Mouse (Mus musculus): ENCODE results near the gene Mboat1. TPM values are rescaled to one million over a fixed set of nuclear protein-coding genes. Genes with fewer than 3 reads are reported as not detected.

Mboat1 gene
- polyA plus RNA-seq, 2 experiments, result 5.7 to 13.3 TPM

- Histone ChIP-seq H3K27me3 (ENCODE audit: control insufficient read depth, insufficient read depth, low read length) (no peaks in the 10 kb centered on the region), H3K27ac (replicated peaks; ENCODE audit: low read depth, low read length) (no peak overlapping the region), H3K36me3 (ENCODE audit: control insufficient read depth, insufficient read depth, low read length) (no peaks in the 10 kb centered on the region), H3K4me2 (replicated peaks; ENCODE audit: low read depth, low read length, severe bottlenecking) (no peak overlapping the region), H3K4me3 (replicated peaks; ENCODE audit: low read length) (no peak overlapping the region), H3K4me1 (ENCODE audit: control insufficient read depth, insufficient read depth, low read length) (peaks cover 4% of the 10 kb centered on the region; the same call in 1 of the 2 replicates), H3K9ac (ENCODE audit: low read depth, low read length, severe bottlenecking) (no peak overlapping the region), H3K9me3 (ENCODE audit: control insufficient read depth, low read length) (no peaks in the 10 kb centered on the region)
- ATAC-seq (ENCODE audit: low FRiP score, low read depth), result no peak
- TF ChIP-seq POLR2A (IDR thresholded peaks at IDR 0.05; ENCODE audit: borderline replicate concordance, extremely low read depth, insufficient read depth, insufficient read length), result no peak
- 53% methylated on average over 12 of the region's 14 CpGs for WGBS
- DNase-seq (ENCODE audit: low spot score), result no peak
These were observed 30.1 kb downstream of the Mboat1 start for GRCm38 (mm10) chr13:30166138-30167090.

- no peak overlapping the region for H3K9ac ChIP-seq (ENCODE audit: low read depth, low read length, severe bottlenecking)
- 65% methylated on average over 4 of the region's 4 CpGs for WGBS
- no peak for TF ChIP-seq POLR2A (IDR thresholded peaks at IDR 0.05; ENCODE audit: borderline replicate concordance, extremely low read depth, insufficient read depth, insufficient read length)
- peaks cover 4% of the 10 kb centered on the region; the same call in 1 of the 2 replicates for H3K4me1 ChIP-seq (ENCODE audit: control insufficient read depth, insufficient read depth, low read length)
- no peaks in the 10 kb centered on the region for H3K27me3 ChIP-seq (ENCODE audit: control insufficient read depth, insufficient read depth, low read length)
- DNase-seq (ENCODE audit: low spot score) (no peak), ATAC-seq (ENCODE audit: low FRiP score, low read depth) (no peak)
- no peaks in the 10 kb centered on the region for H3K9me3 ChIP-seq (ENCODE audit: control insufficient read depth, low read length)
- no peak overlapping the region for H3K4me3 ChIP-seq (replicated peaks; ENCODE audit: low read length)
- no peak overlapping the region for H3K4me2 ChIP-seq (replicated peaks; ENCODE audit: low read depth, low read length, severe bottlenecking)
- H3K36me3 ChIP-seq (ENCODE audit: control insufficient read depth, insufficient read depth, low read length), result no peaks in the 10 kb centered on the region
- no peak overlapping the region for H3K27ac ChIP-seq (replicated peaks; ENCODE audit: low read depth, low read length)
These were observed 31.2 kb downstream of the Mboat1 start for GRCm38 (mm10) chr13:30167499-30167898.

DNA sequence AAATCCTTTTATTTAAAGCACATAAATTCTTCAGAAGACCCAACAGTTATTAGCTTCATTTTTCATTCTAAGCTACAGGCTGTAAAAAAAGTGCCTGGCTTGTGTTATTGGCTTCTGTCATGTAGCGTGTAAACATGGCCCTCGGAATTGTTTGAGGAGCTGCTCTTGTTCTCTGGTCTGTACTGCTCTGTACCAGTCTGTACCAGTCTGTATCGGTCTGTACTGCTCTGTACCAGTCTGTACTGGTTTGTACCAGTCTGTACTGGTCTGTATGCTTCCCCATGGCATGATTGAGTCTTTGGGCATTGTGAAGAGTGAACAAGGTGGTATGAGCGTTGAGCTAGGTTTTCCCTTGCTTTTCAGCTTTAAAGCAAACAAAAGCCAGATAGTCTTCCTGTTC lies 32.5 kb downstream of the Mboat1 start:
- DNase-seq (ENCODE audit: low spot score) (no peak), ATAC-seq (ENCODE audit: low FRiP score, low read depth) (no peak)
- H3K4me1 ChIP-seq (ENCODE audit: control insufficient read depth, insufficient read depth, low read length), result peaks cover 4% of the 10 kb centered on the region; the same call in 1 of the 2 replicates
- no peaks in the 10 kb centered on the region for H3K27me3 ChIP-seq (ENCODE audit: control insufficient read depth, insufficient read depth, low read length)
- 82% methylated on average over 4 of the region's 4 CpGs for WGBS
- H3K4me2 ChIP-seq (replicated peaks; ENCODE audit: low read depth, low read length, severe bottlenecking), result no peak overlapping the region
- H3K9ac ChIP-seq (ENCODE audit: low read depth, low read length, severe bottlenecking), result no peak overlapping the region
- no peak overlapping the region for H3K27ac ChIP-seq (replicated peaks; ENCODE audit: low read depth, low read length)
- no peak for TF ChIP-seq POLR2A (IDR thresholded peaks at IDR 0.05; ENCODE audit: borderline replicate concordance, extremely low read depth, insufficient read depth, insufficient read length)
- no peak overlapping the region for H3K4me3 ChIP-seq (replicated peaks; ENCODE audit: low read length)
- H3K36me3 ChIP-seq (ENCODE audit: control insufficient read depth, insufficient read depth, low read length), result no peaks in the 10 kb centered on the region
- no peaks in the 10 kb centered on the region for H3K9me3 ChIP-seq (ENCODE audit: control insufficient read depth, low read length)

DNA sequence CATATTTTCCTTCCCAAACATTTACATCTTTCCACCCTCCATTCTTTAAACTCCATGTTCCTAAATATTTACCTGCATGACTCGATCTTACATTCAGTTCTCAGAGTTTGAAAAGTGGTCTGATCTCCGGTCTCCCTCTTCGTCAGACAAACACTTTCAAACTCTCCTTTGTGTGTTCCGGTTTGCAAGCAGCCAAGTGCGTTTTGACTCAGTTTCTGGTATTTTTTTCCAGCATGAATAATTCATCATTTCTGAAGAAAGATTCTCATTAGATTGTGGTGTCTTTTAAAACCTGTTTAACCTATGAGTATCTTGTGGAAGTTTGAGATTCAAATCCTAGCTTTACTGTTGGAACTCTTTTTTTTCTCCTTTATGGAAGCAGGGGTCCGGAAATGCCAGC lies 33.8 kb downstream of the Mboat1 start:
- TF ChIP-seq POLR2A (IDR thresholded peaks at IDR 0.05; ENCODE audit: borderline replicate concordance, extremely low read depth, insufficient read depth, insufficient read length), result no peak
- H3K9ac ChIP-seq (ENCODE audit: low read depth, low read length, severe bottlenecking), result no peak overlapping the region
- no peaks in the 10 kb centered on the region for H3K9me3 ChIP-seq (ENCODE audit: control insufficient read depth, low read length)
- 85% methylated on average over 6 of the region's 6 CpGs for WGBS
- no peak overlapping the region for H3K4me3 ChIP-seq (replicated peaks; ENCODE audit: low read length)
- ATAC-seq (ENCODE audit: low FRiP score, low read depth) (no peak), DNase-seq (ENCODE audit: low spot score) (no peak)
- H3K27ac ChIP-seq (replicated peaks; ENCODE audit: low read depth, low read length), result no peak overlapping the region
- H3K4me1 ChIP-seq (ENCODE audit: control insufficient read depth, insufficient read depth, low read length), result peaks cover 4% of the 10 kb centered on the region; the same call in 1 of the 2 replicates
- H3K4me2 ChIP-seq (replicated peaks; ENCODE audit: low read depth, low read length, severe bottlenecking), result no peak overlapping the region
- no peaks in the 10 kb centered on the region for H3K27me3 ChIP-seq (ENCODE audit: control insufficient read depth, insufficient read depth, low read length)
- no peaks in the 10 kb centered on the region for H3K36me3 ChIP-seq (ENCODE audit: control insufficient read depth, insufficient read depth, low read length)

DNA sequence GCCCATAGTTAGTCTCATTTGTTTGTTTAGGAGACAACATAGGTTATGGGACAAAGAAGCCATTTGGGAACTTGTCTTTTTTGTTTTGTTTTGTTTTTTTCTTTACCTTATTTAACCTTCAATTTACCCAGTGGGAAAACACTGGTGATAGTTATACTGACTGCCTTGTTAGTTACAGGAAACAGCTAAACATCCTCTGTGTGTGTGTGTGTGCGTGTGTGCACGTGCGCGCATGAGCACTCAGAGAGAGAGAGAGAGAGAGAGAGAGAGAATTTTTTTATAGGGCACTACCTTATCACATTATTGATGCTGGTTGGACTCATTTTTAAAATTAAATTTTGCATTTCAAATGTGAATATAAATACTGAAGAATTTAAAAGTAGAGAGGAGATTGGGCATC lies 38.3 kb downstream of the Mboat1 start:
- no peak for TF ChIP-seq POLR2A (IDR thresholded peaks at IDR 0.05; ENCODE audit: borderline replicate concordance, extremely low read depth, insufficient read depth, insufficient read length)
- 89% methylated on average over 4 of the region's 4 CpGs for WGBS

More for the DNA sequence above, 38.3 kb downstream of the Mboat1 start:
- Histone ChIP-seq H3K27ac (replicated peaks; ENCODE audit: low read depth, low read length) (no peak overlapping the region), H3K36me3 (ENCODE audit: control insufficient read depth, insufficient read depth, low read length) (no peaks in the 10 kb centered on the region), H3K9me3 (ENCODE audit: control insufficient read depth, low read length) (no peaks in the 10 kb centered on the region), H3K9ac (ENCODE audit: low read depth, low read length, severe bottlenecking) (no peak overlapping the region), H3K27me3 (ENCODE audit: control insufficient read depth, insufficient read depth, low read length) (no peaks in the 10 kb centered on the region), H3K4me3 (replicated peaks; ENCODE audit: low read length) (no peak overlapping the region), H3K4me1 (ENCODE audit: control insufficient read depth, insufficient read depth, low read length) (no peaks in the 10 kb centered on the region), H3K4me2 (replicated peaks; ENCODE audit: low read depth, low read length, severe bottlenecking) (no peak overlapping the region)
- no peak for DNase-seq (ENCODE audit: low spot score)
- no peak for ATAC-seq (ENCODE audit: low FRiP score, low read depth)

Measured in limb, embryonic 14.5 days (tissue).